Mouse (Mus musculus): ENCODE results near the gene Fgfr2.
A peak's percentile ranks its signal among the peaks of the same experiment; 100 is the strongest.

Gene Fgfr2

DNA sequence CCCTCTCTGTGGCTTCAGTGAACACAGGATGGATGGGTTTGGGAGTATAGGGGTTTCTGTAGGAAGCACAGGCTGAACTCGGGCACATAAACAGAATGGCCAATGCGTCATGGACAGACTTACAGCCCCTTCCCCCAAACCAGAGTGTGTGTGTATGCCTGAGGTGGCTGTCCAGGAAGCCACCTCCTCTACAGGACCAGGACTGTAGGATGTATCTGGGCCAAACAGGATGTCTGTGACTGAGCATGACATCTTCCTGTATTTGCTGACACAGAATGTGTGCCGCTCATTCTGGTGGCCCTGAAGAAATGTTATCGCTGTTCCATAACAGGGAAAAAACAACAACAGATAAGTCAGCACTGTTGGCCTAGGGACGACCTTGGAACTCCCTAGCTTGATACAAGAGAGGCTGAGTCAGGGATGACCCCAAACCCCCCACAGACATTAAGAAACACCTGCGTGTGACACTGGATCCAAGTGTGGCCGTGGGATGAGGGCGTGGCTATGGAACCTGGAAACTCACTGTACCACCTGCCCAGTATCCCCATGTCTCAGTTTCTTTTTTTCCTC is 687.6 kb downstream of the Fgfr2 start:
- no peak for DNase-seq

DNA sequence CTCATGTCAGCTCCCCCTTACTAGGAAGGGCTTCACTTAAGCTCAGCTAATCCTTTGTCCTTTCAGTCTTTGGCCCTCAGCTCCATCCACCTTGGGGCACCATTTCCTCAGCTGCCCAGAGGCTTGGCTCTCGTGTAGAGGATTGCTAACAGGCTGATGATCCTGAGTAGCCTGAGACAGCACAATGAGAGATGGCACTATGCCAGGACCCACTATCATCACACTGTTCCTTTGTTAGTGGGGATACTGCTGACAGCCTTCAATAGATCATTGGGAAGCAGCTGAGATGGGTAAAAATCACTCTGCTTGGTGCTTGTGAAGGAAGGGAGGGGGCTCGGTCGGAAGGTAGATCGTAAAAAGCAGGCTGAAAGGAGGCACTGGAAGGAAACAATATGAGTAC is 693.8 kb downstream of the Fgfr2 start:
- DNase-seq, result peak; percentile 18

DNA sequence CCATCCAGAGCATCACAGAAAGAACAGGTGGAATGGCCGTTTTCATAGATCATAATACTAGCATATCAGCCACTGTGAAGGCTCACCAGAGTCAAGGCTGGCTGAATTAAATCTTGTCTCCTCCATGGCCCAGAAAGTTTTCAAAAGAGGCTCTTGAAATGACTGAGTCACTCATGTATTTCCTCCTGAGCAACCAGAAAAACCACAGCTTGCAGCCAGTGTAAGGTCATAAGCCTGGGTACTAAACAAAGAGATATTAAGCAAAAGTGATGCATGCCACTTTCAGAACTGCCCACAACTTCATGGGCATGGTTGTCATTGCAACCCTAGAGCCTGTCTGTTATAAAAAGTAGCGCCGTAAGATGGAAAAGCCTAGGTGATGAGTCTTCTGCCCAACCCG is 694.8 kb downstream of the Fgfr2 start:
- DNase-seq, result no peak

DNA sequence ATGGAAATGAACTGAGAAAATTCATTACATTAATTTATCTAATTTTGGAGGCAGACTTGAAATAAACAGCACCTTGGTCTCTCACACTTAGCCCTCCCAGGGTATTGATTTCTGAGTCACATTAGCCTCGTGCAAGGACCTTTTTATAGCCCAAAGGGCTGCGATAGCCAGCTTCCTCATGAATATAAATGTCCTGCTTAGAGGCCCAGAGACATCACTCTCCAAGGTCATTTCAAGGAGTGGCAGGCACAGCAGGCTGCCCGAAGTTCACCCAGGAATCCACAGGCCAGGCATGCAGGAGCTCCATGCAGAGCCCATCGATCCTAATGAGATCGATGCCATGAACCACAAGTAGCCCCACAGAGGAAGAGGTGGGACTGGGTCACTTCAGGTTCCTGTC is 697.1 kb downstream of the Fgfr2 start:
- DNase-seq, result no peak

DNA sequence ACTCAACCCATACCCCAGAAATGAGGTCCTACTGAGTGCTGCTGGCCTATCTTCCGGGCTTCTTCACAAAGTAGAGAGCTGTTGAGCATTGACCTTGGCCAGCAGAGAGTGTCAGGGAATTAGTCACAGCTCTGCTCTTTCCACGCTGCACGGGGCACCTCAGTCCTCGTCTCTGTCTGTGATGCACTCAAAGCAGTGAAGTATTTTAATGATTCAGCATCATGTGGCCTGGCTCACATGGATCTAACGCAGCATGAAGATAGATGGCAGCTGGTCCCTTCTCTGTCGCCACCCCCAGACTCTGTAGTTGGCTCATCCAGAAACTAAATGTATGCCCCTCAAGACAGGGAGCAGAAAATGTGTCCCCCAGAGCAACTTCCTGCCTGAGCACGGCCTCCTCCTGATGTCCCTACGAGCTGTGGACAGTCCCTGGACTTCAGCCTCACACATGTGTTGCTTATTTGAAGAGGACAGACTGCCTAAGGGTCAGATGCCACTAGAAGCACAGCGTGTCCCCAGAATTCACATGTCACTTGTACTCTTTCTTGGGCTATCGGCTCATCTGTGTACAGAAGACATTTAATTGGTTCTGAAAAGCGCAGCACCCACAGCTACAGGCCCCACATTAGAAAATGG is 697.7 kb downstream of the Fgfr2 start:
- DNase-seq, result no peak

DNA sequence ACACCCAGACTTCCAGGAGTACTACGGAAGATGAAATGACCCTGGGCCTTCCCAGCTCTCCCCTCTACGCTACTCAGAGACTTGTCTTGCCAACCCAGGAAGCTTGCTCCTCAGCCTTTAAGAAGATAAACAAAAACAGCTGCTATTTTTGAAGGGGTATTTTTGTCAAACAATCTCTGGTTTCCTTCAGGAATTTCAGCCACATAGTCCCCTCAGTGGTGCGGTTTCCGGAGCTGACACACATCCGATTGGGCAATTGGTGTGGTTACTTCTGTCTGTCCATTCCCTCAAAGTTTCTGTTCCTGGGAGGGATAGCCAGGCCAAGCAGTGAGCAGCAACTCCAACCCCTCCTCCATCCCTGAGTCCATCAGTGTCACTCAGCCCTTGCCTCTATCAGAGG is 699.6 kb downstream of the Fgfr2 start:
- peak; percentile 28 for DNase-seq

DNA sequence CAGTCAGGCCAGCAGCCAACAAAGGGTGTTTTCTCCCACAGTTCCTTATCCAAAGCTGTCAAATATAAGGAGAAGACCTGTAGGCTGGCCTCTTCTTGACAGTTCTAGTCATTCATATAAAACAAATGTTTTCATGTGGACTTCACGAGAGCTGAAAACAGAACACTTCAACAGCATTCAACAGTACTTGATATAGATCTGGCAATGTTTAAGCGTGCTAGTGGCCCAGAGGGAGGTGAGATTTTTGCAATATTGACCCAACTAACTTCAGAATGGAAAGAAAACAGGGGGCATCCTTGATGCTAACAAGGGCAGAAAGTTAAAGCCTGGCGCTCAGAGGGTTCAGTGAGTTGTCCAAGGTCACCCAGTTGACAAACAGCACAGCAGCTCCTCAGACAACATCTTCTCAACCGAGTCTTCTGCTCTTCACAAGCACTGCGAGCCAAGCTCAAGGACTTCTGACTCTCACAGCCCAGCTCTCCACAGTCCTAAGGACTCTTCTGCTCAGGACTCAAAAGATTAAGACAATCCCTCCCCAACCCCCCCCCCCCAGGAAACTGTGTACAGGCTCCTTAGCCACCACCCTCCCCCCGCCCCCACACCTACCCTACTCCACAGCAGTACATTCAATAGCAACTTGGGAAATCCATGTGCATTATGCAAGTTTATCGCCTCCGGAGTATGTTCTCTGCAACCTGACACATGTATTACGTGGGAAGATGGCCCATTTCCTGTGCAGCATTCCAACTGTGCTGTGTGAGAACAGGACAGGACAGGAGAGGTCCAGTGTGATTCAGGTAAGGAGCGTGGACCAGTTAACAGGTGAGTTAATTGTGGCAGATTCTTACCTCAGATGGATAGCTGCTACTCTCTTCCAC is 703.5 kb downstream of the Fgfr2 start:
- no peak for DNase-seq

DNA sequence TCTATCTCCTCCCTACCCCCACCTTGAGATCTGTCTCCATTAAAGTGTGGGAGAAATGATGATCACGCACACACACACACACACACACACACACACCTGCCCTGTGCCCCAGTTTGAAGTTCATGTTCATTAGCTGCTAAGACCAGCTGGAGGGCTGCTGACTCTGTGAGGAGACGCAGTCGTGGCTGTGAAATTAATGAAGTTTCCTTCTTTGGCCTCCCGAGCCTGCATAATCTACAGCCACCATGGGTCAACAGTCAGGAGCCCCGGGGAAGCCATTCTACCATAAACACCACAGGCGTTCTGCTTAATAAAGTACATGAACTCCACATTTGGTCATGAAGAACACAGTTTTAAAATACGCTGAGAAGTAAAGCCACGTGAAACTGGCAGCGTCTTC is 706.3 kb downstream of the Fgfr2 start:
- no peak for DNase-seq

DNA sequence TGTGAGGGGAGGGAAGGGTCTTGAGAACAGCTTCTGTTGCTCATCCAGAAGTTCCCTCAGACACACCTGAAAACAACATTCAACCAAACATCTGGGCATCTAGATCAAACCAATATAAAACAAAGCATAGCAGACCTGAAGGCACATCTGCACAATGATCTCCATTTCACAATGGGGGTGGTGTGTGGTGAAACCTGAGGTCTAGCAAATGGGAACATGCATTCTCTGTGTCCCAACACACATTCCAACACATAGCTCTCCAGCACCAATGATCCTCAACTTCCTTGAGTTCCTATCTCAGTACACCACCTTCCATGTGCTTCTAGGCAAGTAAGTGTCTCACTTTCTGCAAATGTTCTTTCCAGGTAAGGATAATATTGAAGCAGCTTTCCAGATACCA is 707.3 kb downstream of the Fgfr2 start:
- no peak for DNase-seq

DNA sequence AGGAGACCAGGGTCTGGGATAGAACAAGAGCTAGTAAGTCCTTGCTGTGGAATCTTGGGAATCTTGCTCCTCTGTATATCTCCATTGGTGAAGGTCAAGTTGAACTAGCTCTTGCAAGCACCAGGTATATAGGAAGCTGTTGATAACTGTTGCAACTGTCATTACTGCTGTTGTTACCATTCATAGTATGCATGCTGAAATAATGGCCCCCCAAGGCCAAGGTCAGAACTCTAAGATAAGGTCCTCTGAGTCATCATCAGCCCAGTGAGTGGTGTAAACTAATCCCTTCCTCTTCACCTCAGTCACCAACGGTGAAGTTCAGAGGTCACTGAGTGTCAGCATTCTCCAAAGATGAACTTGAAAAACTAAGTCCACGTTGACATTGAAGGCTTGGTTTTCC is 710.6 kb downstream of the Fgfr2 start:
- DNase-seq, result no peak

DNA sequence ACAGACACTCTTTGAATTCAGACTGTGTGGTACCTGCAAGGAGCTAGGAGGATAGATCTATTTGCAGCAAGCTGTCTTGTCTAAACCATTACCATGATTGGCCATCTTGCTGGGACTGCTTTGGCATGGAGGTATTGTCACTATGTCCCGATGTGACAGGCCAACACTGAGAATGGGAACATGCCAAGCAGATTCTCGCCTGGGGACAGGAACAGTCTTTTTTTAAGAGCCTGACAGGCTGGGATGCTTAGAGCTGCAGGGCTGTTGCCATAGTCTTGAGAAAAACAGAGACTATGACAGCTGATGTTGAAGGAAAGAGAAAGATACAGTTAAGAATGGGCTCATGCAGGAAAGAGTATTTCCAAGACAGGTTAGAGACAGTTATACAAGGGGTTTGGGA is 711.4 kb downstream of the Fgfr2 start:
- no peak for DNase-seq

DNA sequence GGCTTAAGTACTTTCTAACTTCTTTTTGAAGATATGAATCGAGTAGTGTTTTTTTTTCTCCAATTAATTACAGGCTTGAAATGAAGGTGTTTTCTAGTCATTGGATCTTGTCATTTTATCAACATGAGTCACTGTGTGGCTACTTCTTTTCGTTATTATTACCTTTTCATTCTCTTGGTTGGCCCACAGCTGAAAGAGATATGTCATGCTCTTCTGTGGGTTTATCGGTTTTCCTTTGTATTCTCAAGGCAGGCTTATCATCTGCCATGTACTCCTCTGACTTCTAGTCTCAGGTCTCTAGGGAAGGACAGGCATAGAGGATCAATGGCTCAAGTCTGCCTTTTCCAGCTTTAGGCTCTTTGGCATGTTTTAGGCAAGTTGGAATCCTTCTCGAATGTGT is 712.2 kb downstream of the Fgfr2 start:
- DNase-seq, result no peak

DNA sequence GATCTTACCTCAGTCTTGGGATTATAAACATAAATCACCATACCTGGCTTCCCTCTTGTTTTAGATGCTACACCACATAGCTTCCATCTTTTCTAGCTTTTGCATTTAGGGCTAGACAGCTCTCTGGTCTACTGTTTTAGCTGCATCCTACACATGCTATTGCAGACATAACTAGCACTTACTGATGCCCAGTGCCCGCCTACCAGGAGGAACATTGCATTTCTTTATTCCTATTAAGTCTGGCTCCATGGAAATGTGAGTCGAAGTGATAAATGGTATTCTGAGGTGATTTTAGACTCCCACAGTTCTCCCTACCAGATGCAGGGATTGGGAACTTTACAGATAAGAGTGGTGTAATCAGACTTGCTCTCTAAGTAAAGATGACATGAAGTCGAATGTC is 713.3 kb downstream of the Fgfr2 start:
- no peak for DNase-seq

DNA sequence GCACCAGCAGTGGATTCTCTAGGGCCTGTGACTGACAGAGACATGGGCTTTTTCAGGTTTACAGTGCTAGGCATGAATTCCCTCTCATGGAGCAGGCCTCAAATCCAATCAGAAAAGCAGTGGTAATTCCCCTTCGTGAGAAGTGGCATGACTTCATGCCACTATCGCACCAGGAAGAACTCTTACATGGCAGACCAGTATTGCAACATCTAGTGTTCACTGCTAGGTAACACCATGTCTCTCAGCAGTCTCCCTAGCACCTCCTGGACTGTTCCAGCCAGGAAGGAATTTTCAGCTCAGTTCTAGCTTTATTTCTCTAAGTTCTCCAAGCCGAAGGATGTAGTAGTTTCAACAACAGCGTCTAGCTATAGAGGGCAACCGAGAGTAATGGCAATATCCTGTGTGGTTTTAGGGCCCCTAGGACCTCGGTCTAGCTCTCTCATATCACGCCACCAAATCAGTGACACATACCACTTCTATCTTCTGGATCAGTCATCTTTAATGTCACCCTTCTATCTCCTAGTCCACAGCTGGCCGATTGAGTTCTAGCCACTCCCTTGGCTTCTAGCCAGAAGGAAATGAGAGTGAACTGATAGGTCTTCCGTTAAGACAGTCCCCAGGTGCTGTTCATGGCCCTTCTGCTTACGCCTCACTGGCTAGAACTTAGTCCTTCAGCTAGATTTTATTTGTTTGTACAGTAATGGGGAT is 720.6 kb downstream of the Fgfr2 start:
- DNase-seq, result no peak

DNA sequence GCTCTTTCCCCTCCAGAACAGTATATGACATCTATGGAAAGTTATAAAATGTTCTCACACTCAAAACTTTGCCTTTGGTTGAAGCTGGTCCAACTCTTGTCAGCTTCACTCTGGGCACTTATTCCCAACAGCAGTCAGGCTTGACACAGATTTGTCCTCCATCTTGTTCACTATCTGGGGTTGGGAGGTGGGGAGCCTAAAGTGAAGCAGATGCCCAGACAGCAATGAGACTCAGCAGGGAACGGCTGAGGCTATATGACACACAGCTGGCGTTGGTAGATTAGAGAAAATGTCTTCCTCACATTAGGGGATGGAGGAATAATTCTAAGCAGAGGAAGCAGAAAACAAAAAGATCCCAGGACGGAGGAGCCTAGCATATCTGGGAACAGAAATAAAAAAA is 724.7 kb downstream of the Fgfr2 start:
- DNase-seq, result no peak

DNA sequence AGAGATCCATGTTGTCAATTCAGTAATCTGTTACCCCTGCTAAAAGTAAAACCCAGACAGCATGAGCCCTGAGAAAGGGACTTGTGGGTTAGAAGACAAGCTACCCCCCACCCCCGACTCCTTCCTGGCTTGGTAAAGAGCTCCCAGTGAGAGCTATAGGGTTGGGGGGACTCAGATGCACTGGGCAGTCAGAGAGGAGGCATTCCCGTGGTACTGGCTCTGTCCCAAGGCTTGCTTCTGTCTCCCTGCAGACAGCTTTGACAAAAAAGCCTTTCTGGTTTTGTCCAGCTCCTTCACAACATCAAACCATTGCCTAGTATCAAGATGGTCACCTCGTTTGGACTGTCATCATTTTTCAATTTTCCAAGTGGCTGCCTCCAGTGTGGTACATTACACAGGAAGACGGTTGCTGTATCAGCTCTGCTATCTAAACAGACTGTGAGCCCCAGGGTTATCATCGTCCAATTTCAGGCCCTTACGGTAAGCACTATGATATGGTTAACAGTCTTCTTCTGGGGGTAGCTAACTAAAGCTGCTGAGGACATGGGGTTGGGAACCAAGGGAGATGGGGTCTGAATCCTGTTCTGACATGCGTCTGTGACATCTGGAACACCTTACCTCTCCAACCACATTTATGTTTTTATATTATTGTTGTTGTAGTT is 726.4 kb downstream of the Fgfr2 start:
- DNase-seq, result no peak

DNA sequence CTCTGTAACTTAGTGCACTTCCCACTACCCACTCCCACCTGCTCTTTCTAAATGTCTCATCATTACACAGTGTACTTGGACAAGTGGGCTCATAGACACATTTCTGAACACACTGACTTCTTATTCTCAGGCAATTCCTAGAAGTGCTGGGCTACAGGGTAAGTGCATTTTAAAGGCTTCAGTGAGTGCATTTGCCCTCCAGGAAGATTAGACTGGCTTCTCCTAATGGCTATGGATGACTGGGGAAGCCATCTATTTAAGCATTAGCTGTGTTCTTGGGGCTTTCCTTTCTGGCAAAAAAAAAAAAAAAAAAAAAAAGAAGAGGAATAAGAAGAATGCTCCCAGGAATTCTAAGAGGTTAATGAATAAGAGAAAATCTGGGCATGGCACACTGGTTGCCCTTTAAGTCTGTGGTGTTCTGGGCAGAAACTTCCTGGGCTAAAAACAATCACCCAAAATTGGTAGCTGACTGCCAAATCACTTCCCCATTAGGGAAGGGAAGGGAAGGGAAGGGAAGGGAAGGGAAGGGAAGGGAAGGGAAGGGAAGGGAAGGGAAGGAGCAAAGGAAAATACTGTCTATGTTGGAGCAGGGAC is 729.5 kb downstream of the Fgfr2 start:
- DNase-seq, result no peak

DNA sequence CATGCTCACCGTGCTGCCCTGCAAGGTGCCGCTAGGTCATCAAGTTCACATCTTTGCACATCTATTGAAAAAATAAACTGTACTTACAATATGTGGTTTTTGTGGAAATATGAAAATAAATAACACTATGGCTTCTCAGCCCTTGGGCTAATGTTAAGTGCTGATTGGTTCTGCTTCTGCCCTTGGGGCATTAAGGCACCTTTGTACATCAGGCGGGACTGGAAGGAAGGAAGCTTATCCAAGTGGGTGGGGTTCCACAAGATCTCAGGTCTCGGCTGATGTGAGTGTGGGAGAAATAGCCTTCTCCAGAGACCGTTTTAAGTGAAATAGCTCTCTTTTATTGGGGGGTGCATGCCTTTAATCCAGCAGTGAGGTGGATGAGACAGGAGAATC is 730.1 kb downstream of the Fgfr2 start:
- no peak for DNase-seq

DNA sequence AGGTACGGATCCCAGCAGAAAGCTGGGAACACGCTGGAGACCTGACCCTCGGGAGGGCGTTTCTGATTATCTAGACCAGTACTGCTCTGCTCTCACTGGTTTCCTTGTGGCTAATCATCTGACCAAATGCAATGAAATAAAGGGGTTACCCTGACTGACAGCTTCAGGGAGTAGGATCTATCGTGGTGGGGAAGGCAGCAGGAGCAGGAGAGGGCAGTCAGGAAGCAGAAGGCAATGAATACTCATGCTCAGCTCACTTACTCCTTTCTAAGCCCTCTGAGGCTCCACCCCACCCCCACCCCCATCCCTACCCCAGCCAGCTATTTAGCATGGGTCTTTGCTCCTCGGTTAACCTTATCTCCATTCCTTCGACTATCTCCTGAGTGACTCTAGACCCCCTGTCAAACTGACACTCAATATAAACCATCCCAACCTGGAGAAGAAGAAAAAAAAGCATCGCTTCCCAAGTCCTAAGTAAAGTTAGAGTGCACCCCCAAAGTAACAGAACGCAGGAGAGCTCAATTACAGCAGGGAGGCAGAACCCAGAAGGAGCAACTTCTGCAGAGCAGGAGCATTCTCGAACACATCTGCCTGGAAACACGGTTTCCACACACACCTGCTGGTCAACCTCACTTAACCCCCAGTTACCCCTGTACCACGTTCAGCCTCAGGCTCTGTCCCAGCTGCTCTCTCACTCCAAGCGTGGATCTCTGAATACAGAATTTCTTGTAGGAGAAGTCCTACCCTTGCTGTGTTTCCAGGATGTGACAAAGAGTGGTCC is 730.7 kb downstream of the Fgfr2 start:
- DNase-seq, result no peak

DNA sequence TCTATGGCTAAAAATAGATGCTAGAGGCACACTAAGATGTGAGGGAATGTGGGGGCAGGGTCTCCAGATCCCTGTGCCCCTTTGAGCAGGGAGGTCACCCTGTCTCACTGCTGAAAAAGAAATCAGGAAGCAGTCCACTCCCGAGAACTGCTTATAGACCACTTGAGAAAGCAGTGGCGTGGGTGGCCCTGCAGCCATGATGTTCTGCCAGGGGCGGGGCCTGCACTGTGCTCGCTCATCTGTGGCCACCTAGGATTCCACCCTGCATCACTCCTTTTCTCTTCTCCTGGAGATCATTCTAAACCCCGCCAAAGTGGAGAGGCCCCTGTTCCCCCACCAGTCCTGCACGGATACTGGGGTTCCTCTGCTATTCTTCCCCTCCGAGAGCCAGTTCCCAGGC is 733.7 kb downstream of the Fgfr2 start:
- DNase-seq, result no peak

DNA sequence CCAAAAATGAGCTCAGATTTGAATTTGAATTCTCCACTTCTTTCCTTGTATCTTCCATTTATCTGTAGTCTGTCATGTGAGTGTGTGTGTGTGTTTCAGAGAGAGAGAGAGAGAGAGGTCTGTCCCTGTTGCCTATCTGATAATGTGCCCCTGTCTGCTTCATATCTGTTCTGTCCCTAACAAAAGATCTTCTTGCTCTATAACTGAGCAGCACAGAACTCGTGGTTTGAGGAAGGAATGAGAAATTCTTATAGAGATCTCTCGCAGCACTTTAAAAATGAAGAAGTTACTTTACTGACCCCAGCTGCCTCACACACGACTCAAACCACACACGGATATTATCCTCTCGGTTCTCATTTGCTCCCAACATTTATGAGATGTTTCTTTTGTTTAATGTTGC is 735.6 kb downstream of the Fgfr2 start:
- no peak for DNase-seq

DNA sequence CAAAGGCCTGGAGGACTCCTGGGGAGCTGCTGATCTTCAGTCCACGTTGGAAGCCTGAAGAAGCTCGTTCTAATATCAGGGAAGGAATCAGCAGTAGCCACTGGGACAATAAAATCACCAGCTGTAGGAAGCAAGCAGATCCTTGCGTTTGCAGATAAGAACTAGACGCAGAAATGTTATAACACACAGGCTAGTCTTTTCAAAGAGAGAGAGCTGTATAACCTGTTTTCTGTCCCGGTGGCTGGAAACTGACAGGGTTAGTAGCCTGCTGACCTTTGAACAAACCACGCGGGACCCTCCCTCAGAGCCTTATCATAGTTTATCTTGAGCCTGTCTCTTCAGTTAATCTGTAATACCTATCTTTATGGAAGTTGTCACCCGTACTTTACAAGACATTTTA is 736.8 kb downstream of the Fgfr2 start:
- no peak for DNase-seq
